Mouse (Mus musculus): Measurements from ENCODE around the gene Mgll. TPM values are rescaled to one million over a fixed set of nuclear protein-coding genes. Genes with fewer than 3 reads are reported as not detected.
A peak's percentile ranks its signal among the peaks of the same experiment; 100 is the strongest.

Gene Mgll
- polyA plus RNA-seq, 1 experiment from 2014 or later, result 2.4 TPM

GRCm38 (mm10) chr6:88714200-88714674 lies 10.0 kb upstream of the Mgll start:
- Histone ChIP-seq H3K4me1 (ENCODE audit: control insufficient read depth, insufficient read depth, low read length) (no peaks in the 10 kb centered on the region), H3K27me3 (ENCODE audit: control insufficient read depth, insufficient read depth, low read length) (no peaks in the 10 kb centered on the region), H3K27ac (replicated peaks; ENCODE audit: low read depth, low read length) (no peak overlapping the region), H3K4me2 (ENCODE audit: low read depth, severe bottlenecking) (no peak overlapping the region), H3K36me3 (ENCODE audit: control insufficient read depth, insufficient read depth, low read length) (no peaks in the 10 kb centered on the region), H3K9me3 (ENCODE audit: control insufficient read depth, low read length) (no peaks in the 10 kb centered on the region), H3K9ac (ENCODE audit: low read length) (no peak overlapping the region), H3K4me3 (ENCODE audit: low read depth, low read length) (no peak overlapping the region)
- DNase-seq (ENCODE audit: low spot score) (no peak), ATAC-seq (ENCODE audit: insufficient number of reproducible peaks, low FRiP score, low TSS enrichment, low read depth) (no peak)
- 91% methylated on average over 4 of the region's 4 CpGs for WGBS

- ATAC-seq (ENCODE audit: insufficient number of reproducible peaks, low FRiP score, low TSS enrichment, low read depth), result no peak
- no peak overlapping the region for H3K27ac ChIP-seq (replicated peaks; ENCODE audit: low read depth, low read length)
- no peak for DNase-seq (ENCODE audit: low spot score)
- H3K4me1 ChIP-seq (ENCODE audit: control insufficient read depth, insufficient read depth, low read length), result no peaks in the 10 kb centered on the region
- H3K27me3 ChIP-seq (ENCODE audit: control insufficient read depth, insufficient read depth, low read length), result no peaks in the 10 kb centered on the region
- H3K9ac ChIP-seq (ENCODE audit: low read length), result no peak overlapping the region
- no peaks in the 10 kb centered on the region for H3K36me3 ChIP-seq (ENCODE audit: control insufficient read depth, insufficient read depth, low read length)
- H3K4me3 ChIP-seq (ENCODE audit: low read depth, low read length), result no peak overlapping the region
- H3K4me2 ChIP-seq (ENCODE audit: low read depth, severe bottlenecking), result no peak overlapping the region
- 57% methylated on average over 9 of the region's 9 CpGs for WGBS
- no peaks in the 10 kb centered on the region for H3K9me3 ChIP-seq (ENCODE audit: control insufficient read depth, low read length)
Observed at GRCm38 (mm10) chr6:88715378-88715781, 8.8 kb upstream of the Mgll start.

DNA sequence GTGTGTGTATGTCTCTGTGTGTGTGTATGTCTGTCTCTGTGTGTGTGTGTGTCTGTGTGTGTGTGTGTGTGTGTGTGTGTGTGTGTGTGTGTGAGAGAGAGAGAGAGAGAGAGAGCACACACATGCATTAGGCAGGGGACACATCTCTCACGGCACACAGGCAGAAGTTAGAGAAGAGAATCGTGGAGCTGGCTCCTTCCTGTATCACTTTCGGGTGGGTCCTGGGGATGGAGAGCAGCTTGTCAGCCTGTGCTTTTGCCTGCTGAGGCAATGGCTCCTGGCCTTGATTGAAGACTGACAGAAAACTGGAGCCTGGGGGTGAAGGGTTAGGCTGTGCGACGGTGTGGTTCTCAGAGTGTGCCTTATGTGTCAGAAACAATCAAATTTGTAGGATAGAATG lies 8.2 kb upstream of the Mgll start:
- DNase-seq (ENCODE audit: low spot score), result no peak
- Histone ChIP-seq H3K9ac (ENCODE audit: low read length) (no peak overlapping the region), H3K27ac (replicated peaks; ENCODE audit: low read depth, low read length) (no peak overlapping the region), H3K9me3 (ENCODE audit: control insufficient read depth, low read length) (no peaks in the 10 kb centered on the region), H3K4me1 (ENCODE audit: control insufficient read depth, insufficient read depth, low read length) (no peaks in the 10 kb centered on the region), H3K36me3 (ENCODE audit: control insufficient read depth, insufficient read depth, low read length) (no peaks in the 10 kb centered on the region), H3K27me3 (ENCODE audit: control insufficient read depth, insufficient read depth, low read length) (no peaks in the 10 kb centered on the region), H3K4me3 (ENCODE audit: low read depth, low read length) (no peak overlapping the region), H3K4me2 (ENCODE audit: low read depth, severe bottlenecking) (no peak overlapping the region)
- no peak for ATAC-seq (ENCODE audit: insufficient number of reproducible peaks, low FRiP score, low TSS enrichment, low read depth)
- WGBS, result 61% methylated on average over 5 of the region's 5 CpGs

DNA sequence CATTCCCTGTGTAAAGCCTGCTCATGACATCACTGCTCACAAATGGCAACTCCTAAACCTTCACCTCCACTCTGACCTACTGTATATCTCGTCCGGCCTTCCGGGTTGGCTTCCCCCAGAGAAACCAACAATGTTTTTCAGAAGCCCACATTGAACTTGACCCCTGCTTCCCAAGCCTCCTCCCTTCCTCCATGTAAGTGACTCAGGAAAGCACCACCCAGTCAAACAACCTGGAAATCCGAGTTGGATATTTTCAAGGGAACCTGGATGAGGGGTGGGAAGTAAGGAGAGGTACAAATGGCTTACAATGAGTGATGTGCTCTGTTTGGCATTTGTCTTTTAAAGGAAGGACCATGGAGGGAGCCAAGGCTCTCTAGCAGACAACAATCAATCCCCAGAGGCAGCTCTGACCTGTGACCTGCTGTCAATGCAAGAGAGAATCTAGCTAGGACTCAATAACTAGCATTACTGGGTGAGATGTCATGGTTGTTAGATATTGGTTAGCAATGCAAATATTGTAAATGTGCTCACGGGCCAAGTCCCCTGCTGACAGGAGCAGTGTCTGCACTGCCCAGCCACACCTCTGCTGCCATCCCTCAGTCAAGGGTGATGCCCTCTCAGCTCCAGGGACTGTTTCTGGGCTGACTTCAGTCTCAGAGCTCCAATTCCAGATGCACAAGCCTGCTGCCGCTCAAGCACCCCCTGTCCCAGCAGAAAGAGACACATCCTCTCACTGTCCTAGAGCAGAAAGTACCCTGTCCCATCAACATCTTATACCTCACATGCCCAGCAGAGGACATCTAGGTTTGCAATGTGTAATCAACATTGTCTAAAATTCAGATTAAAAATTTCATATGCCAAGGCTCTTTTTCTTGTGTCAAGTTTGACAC lies 6.8 kb upstream of the Mgll start:
- Histone ChIP-seq H3K27me3 (ENCODE audit: control insufficient read depth, insufficient read depth, low read length) (no peaks in the 10 kb centered on the region), H3K36me3 (ENCODE audit: control insufficient read depth, insufficient read depth, low read length) (no peaks in the 10 kb centered on the region), H3K27ac (replicated peaks; ENCODE audit: low read depth, low read length) (no peak overlapping the region), H3K9me3 (ENCODE audit: control insufficient read depth, low read length) (no peaks in the 10 kb centered on the region), H3K4me3 (ENCODE audit: low read depth, low read length) (no peak overlapping the region), H3K4me1 (ENCODE audit: control insufficient read depth, insufficient read depth, low read length) (no peaks in the 10 kb centered on the region), H3K9ac (ENCODE audit: low read length) (no peak overlapping the region), H3K4me2 (ENCODE audit: low read depth, severe bottlenecking) (no peak overlapping the region)
- no peak for ATAC-seq (ENCODE audit: insufficient number of reproducible peaks, low FRiP score, low TSS enrichment, low read depth)
- WGBS, result 72% methylated on average over 6 of the region's 6 CpGs
- DNase-seq (ENCODE audit: low spot score), result no peak

DNA sequence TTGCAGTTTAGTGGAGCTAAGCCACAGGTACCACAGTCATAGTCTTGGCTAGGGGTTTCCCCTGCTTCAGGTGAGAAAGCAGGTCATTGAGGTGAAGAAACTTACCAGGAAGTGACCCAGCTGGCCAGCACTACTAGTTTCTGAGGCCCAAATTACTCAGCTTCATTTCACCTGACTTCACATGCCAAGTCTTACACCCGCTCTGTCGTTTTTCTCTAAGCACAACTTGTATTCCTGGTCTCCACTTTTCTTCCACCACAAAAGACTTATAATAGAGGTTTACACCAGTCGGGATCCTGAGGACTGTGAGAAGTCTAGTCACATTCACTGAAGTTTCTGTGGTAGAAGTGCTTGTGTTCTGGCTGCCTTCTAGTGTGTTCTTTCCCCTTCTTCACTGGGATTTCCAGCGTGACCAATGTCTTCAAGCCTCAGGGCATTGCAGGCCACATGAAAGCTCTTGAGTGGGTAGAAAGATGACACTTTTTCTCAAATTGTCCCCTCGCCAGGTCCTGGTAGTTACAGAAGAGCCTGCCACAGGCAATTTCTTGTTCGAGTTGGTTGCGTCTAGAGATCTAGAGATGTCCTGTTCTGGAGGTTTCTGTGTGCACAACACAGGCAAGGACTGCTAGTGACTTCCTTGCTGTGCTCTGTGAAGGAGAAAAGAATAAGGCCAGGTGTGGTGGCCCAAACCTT lies 6.0 kb upstream of the Mgll start:
- Histone ChIP-seq H3K36me3 (ENCODE audit: control insufficient read depth, insufficient read depth, low read length) (no peaks in the 10 kb centered on the region), H3K4me3 (ENCODE audit: low read depth, low read length) (no peak overlapping the region), H3K4me2 (ENCODE audit: low read depth, severe bottlenecking) (no peak overlapping the region), H3K27ac (replicated peaks; ENCODE audit: low read depth, low read length) (no peak overlapping the region), H3K27me3 (ENCODE audit: control insufficient read depth, insufficient read depth, low read length) (no peaks in the 10 kb centered on the region), H3K9me3 (ENCODE audit: control insufficient read depth, low read length) (no peaks in the 10 kb centered on the region), H3K4me1 (ENCODE audit: control insufficient read depth, insufficient read depth, low read length) (no peaks in the 10 kb centered on the region), H3K9ac (ENCODE audit: low read length) (no peak overlapping the region)
- DNase-seq (ENCODE audit: low spot score) (no peak), ATAC-seq (ENCODE audit: insufficient number of reproducible peaks, low FRiP score, low TSS enrichment, low read depth) (no peak)
- 90% methylated on average over 7 of the region's 7 CpGs for WGBS

DNA sequence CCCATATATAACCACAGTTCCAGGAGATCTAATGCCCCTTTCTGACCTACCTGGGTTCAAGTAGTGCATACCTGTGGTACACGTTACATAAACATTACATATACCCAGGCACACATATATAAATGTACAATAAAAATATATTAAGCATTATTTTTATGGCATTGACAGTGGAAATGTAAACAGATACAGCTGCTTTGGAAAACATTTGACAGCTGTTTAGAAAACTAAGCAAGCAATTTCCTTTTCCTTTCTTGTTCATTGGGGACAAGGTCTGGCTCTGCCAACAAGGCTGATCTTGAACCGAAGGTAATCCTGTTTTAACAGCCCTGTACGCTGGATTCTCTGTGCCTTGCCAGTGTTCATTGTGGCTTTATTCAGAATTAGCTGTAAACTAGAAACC lies 3.2 kb upstream of the Mgll start:
- WGBS, result 72% methylated on average over 3 of the region's 3 CpGs
- Histone ChIP-seq H3K27me3 (ENCODE audit: control insufficient read depth, insufficient read depth, low read length) (peaks cover 8% of the 10 kb centered on the region; the same call in 1 of the 2 replicates), H3K4me1 (ENCODE audit: control insufficient read depth, insufficient read depth, low read length) (peaks cover 2% of the 10 kb centered on the region; the same call in 1 of the 2 replicates)

DNA sequence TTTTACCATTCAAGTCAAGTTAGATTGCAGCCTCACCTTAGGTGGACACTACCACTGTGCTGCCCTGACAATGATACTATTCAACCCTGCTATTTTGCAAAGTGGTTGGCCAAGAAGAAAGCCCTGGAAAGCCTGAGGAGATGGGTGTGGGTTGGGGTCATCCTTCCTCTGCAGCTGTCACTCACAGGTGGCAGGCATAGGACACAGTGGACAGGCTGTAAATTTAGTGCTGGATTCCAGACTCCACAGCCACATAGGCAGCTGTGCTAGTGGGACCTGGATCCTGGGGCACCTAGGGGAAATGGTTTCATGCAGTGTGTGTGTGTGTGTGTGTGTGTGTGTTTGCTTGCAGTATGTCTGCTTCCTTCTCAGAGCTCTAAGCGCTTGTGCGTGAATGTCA lies 1.3 kb upstream of the Mgll start:
- H3K9ac ChIP-seq (ENCODE audit: low read length), result no peak overlapping the region
- no peak overlapping the region for H3K4me3 ChIP-seq (ENCODE audit: low read depth, low read length)
- H3K27ac ChIP-seq (replicated peaks; ENCODE audit: low read depth, low read length), result no peak overlapping the region
- H3K9me3 ChIP-seq (ENCODE audit: control insufficient read depth, low read length), result no peaks in the 10 kb centered on the region
- no peak for ATAC-seq (ENCODE audit: insufficient number of reproducible peaks, low FRiP score, low TSS enrichment, low read depth)
- peaks cover 2% of the 10 kb centered on the region; the same call in 1 of the 2 replicates for H3K4me1 ChIP-seq (ENCODE audit: control insufficient read depth, insufficient read depth, low read length)
- DNase-seq (ENCODE audit: low spot score), result no peak
- peaks cover 10% of the 10 kb centered on the region; the same call in 1 of the 2 replicates for H3K27me3 ChIP-seq (ENCODE audit: control insufficient read depth, insufficient read depth, low read length)
- H3K36me3 ChIP-seq (ENCODE audit: control insufficient read depth, insufficient read depth, low read length), result no peaks in the 10 kb centered on the region
- WGBS, result 87% methylated on average over 2 of the region's 2 CpGs
- no peak overlapping the region for H3K4me2 ChIP-seq (ENCODE audit: low read depth, severe bottlenecking)

More for the DNA sequence above, 3.2 kb upstream of the Mgll start:
- no peaks in the 10 kb centered on the region for H3K36me3 ChIP-seq (ENCODE audit: control insufficient read depth, insufficient read depth, low read length)
- no peak overlapping the region for H3K9ac ChIP-seq (ENCODE audit: low read length)
- ATAC-seq (ENCODE audit: insufficient number of reproducible peaks, low FRiP score, low TSS enrichment, low read depth) (no peak), DNase-seq (ENCODE audit: low spot score) (no peak)
- no peak overlapping the region for H3K4me2 ChIP-seq (ENCODE audit: low read depth, severe bottlenecking)
- no peak overlapping the region for H3K4me3 ChIP-seq (ENCODE audit: low read depth, low read length)
- no peaks in the 10 kb centered on the region for H3K9me3 ChIP-seq (ENCODE audit: control insufficient read depth, low read length)
- H3K27ac ChIP-seq (replicated peaks; ENCODE audit: low read depth, low read length), result no peak overlapping the region

DNA sequence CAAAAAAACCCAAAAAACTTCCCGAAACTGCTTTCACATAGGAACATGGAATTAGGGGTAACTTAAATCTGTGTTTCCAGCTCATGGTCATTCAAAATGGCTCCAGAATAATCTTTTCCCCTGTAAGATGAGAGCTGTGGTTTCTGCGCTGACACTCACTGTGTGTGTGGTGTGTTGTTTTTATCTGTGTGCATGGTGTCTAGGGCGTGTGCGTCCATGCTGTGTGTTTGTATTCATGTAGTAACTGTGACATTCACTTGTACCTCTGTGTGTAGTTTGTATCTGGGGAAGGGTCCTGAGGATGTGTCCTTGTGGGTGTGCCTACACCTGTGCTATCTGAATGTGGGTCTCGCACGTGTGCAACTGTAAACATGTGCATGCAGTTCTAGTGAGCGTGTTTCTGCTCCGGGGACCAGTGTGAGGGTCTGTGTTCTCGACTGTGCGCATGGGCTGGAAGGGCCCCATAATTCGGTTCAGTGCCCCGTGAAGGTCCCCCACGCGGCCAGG lies 353 bp upstream of the Mgll start:
- peak overlapping the region; percentile 62 for H3K9ac ChIP-seq (ENCODE audit: low read length)
- H3K9me3 ChIP-seq (ENCODE audit: control insufficient read depth, low read length), result no peaks in the 10 kb centered on the region
- 33% methylated on average over 14 of the region's 14 CpGs for WGBS
- H3K27me3 ChIP-seq (ENCODE audit: control insufficient read depth, insufficient read depth, low read length), result peaks cover 10% of the 10 kb centered on the region; the same call in 1 of the 2 replicates
- peak overlapping the region; percentile 99 for H3K4me2 ChIP-seq (ENCODE audit: low read depth, severe bottlenecking)
- no peaks in the 10 kb centered on the region for H3K36me3 ChIP-seq (ENCODE audit: control insufficient read depth, insufficient read depth, low read length)
- peaks cover 2% of the 10 kb centered on the region; the same call in 1 of the 2 replicates for H3K4me1 ChIP-seq (ENCODE audit: control insufficient read depth, insufficient read depth, low read length)
- DNase-seq (ENCODE audit: low spot score), result peak; percentile 46
- H3K4me3 ChIP-seq (ENCODE audit: low read depth, low read length), result peak overlapping the region; percentile 64
- ATAC-seq (ENCODE audit: insufficient number of reproducible peaks, low FRiP score, low TSS enrichment, low read depth), result peak; percentile 56
- H3K27ac ChIP-seq (replicated peaks; ENCODE audit: low read depth, low read length), result no peak overlapping the region
